Mouse (Mus musculus) intestine, postnatal 0 days (tissue): Measurements from ENCODE around the gene Trp53i13. TPM values are rescaled to one million over a fixed set of nuclear protein-coding genes. Genes with fewer than 3 reads are reported as not detected.

Experiments used
- ATAC-seq: fragments of 200-750 bp; cut with Nextera tagmentation; 2 replicates; pipeline ENCODE4 v1.8.0; 2017; ENCODE audit warnings: mild to moderate bottlenecking, moderate TSS enrichment, moderate library complexity
- H3K27ac ChIP-seq: fragments of 300-500 bp; sonication (generic); 2 replicates; pipeline ENCODE4 v1.5.1; 2014; ENCODE audit warnings: mild to moderate bottlenecking, low read depth, low read length, moderate library complexity
- H3K27me3 ChIP-seq: fragments of 300-500 bp; sonication (generic); replicated peaks from 2 replicates; pipeline ENCODE4 v1.6.1; 2014; ENCODE audit warnings: low read length, mixed read lengths; ENCODE audit not compliant: control insufficient read depth, insufficient read depth
- H3K36me3 ChIP-seq: fragments of 300-500 bp; sonication (generic); 2 replicates; pipeline ENCODE4 v1.6.1; 2014; ENCODE audit warnings: mild to moderate bottlenecking, moderate library complexity; ENCODE audit not compliant: control insufficient read depth, insufficient read depth
- H3K4me1 ChIP-seq: fragments of 300-500 bp; sonication (generic); replicated peaks from 2 replicates; pipeline ENCODE4 v1.6.1; 2014; ENCODE audit warnings: antibody characterized with exemption, low read length, mixed read lengths; ENCODE audit not compliant: control insufficient read depth, insufficient read depth
- H3K4me2 ChIP-seq: fragments of 300-500 bp; sonication (generic); replicated peaks from 2 replicates; pipeline ENCODE4 v1.6.1; 2014; ENCODE audit warnings: low read depth, mild to moderate bottlenecking, moderate library complexity
- H3K4me3 ChIP-seq: fragments of 300-500 bp; sonication (generic); 2 replicates; pipeline ENCODE4 v1.5.1; 2014; ENCODE audit warnings: low read depth, low read length
- H3K9ac ChIP-seq: fragments of 300-500 bp; sonication (generic); 2 replicates; pipeline ENCODE4 v1.6.1; 2014; ENCODE audit warnings: mild to moderate bottlenecking, low read depth, low read length
- H3K9me3 ChIP-seq: fragments of 300-500 bp; sonication (generic); 2 replicates; pipeline ENCODE4 v1.6.1; 2016; ENCODE audit warnings: mixed run types; ENCODE audit not compliant: control insufficient read depth
- CTCF ChIP-seq: sonication (generic); IDR thresholded peaks from 2 replicates; pipeline ENCODE4 v1.5.1; 2016; ENCODE audit warnings: low read depth, mild to moderate bottlenecking, control low read depth, antibody characterized with exemption, moderate library complexity
- WGBS: fragments of 180-500 bp; shearing (Covaris S2); extraction: QIAGEN DNeasy Blood & Tissue Kit; methylation state at CpG from one replicate; pipeline ENCODE4 v1.1.7; 2014; 5-methylcytosine and 5-hydroxymethylcytosine counted together
- polyA plus RNA-seq: library from polyadenylated mRNA; unstranded; fragments of >200 nt; fragmentation: Nextera tagmentation; extraction: Ambion mirVana; gene quantifications from 2 replicates; pipeline ENCODE4 v1.2.1, GENCODE M21; 2015

The Trp53i13 gene
- polyA plus RNA-seq, 1 experiment from 2014 or later = 22.9 TPM

- H3K4me3 ChIP-seq = no peak overlapping the region
- no peaks in the 10 kb centered on the region for H3K27me3 ChIP-seq
- TF ChIP-seq CTCF = peak; percentile 35
- no peaks in the 10 kb centered on the region for H3K36me3 ChIP-seq
- WGBS = 66% methylated on average over 3 of the region's 3 CpGs
- no peak overlapping the region for H3K4me2 ChIP-seq
- H3K9ac ChIP-seq = no peak overlapping the region
- H3K27ac ChIP-seq = no peak overlapping the region
- ATAC-seq = no peak
- no peaks in the 10 kb centered on the region for H3K4me1 ChIP-seq
- no peaks in the 10 kb centered on the region for H3K9me3 ChIP-seq
Measured at GRCm38 (mm10) chr11:77525804-77526486, 10.2 kb upstream of the Trp53i13 start.

GRCm38 (mm10) chr11:77520601-77521529 lies 5.1 kb upstream of the Trp53i13 start:
- 0 out of 2 replicates have a peak, but pooled peaks cover 4% of the 10 kb centered on the region for H3K27me3 ChIP-seq
- no peaks in the 10 kb centered on the region for H3K9me3 ChIP-seq
- ATAC-seq = no peak
- no peak overlapping the region for H3K9ac ChIP-seq
- 65% methylated on average over 5 of the region's 5 CpGs for WGBS
- H3K27ac ChIP-seq = no peak overlapping the region
- H3K4me3 ChIP-seq = no peak overlapping the region
- H3K4me1 ChIP-seq = no peaks in the 10 kb centered on the region
- no peak overlapping the region; the same call in 1 of the 2 replicates for H3K4me2 ChIP-seq
- no peak for TF ChIP-seq CTCF
- no peaks in the 10 kb centered on the region for H3K36me3 ChIP-seq

GRCm38 (mm10) chr11:77519043-77519442 lies 3.3 kb upstream of the Trp53i13 start, which contains the start of gene Gm10392:
TSS of gene Gm10392 (minus strand) at chr11:77519198.
- no peak within 1 kb of the TSS for H3K27ac ChIP-seq
- H3K9me3 ChIP-seq = no peaks in the 10 kb centered on the region
- 64% methylated on average over 5 of the region's 5 CpGs for WGBS
- no peaks in the 10 kb centered on the region for H3K36me3 ChIP-seq
- no peak within 1 kb of the TSS for H3K4me3 ChIP-seq
- no peak for TF ChIP-seq CTCF
- no peak for ATAC-seq
- H3K27me3 ChIP-seq = 0 out of 2 replicates have a peak, but pooled peaks cover 4% of the 10 kb centered on the region
- H3K4me2 ChIP-seq = no peak within 1 kb of the TSS
- no peak within 1 kb of the TSS for H3K9ac ChIP-seq
- H3K4me1 ChIP-seq = peaks cover 3% of the 10 kb centered on the region; the same call in 1 of the 2 replicates

- 0 out of 2 replicates have a peak, but pooled peaks cover 4% of the 10 kb centered on the region for H3K27me3 ChIP-seq
- H3K27ac ChIP-seq = no peak overlapping the region
- H3K36me3 ChIP-seq = no peaks in the 10 kb centered on the region
- ATAC-seq = no peak
- H3K9ac ChIP-seq = no peak overlapping the region
- peaks cover 4% of the 10 kb centered on the region; the same call in 1 of the 2 replicates for H3K4me1 ChIP-seq
- no peak for TF ChIP-seq CTCF
- H3K4me3 ChIP-seq = no peak overlapping the region
- H3K9me3 ChIP-seq = no peaks in the 10 kb centered on the region
- WGBS = 78% methylated on average over 27 of the region's 27 CpGs
- H3K4me2 ChIP-seq = no peak overlapping the region
Measured at GRCm38 (mm10) chr11:77518051-77518798, 2.4 kb upstream of the Trp53i13 start.

- no peak overlapping the region for H3K4me3 ChIP-seq
- H3K27me3 ChIP-seq = 0 out of 2 replicates have a peak, but pooled peaks cover 4% of the 10 kb centered on the region
- H3K27ac ChIP-seq = no peak overlapping the region
- no peak overlapping the region for H3K9ac ChIP-seq
- TF ChIP-seq CTCF = no peak
- H3K9me3 ChIP-seq = no peaks in the 10 kb centered on the region
- ATAC-seq = no peak
- 81% methylated on average over 5 of the region's 5 CpGs for WGBS
- H3K4me1 ChIP-seq = peaks cover 8% of the 10 kb centered on the region; the same call in 1 of the 2 replicates
- no peak overlapping the region for H3K4me2 ChIP-seq
- no peaks in the 10 kb centered on the region for H3K36me3 ChIP-seq
Measured at GRCm38 (mm10) chr11:77516553-77517425, 1.0 kb upstream of the Trp53i13 start.
